Mouse (Mus musculus): ENCODE measurements around the gene A630089N07Rik. TPM values are rescaled to one million over a fixed set of nuclear protein-coding genes. Genes with fewer than 3 reads are reported as not detected.

A630089N07Rik gene
- total RNA-seq, 2 experiments from 2014 or later = 2.8 TPM

- Histone ChIP-seq H3K4me3 (no peak overlapping the region), H3K27ac (no peak overlapping the region)
- intact Hi-C loops (cut with DNase I) = no loop called here
- no peak for TF ChIP-seq CTCF (IDR thresholded peaks at IDR 0.05)
- no peak for DNase-seq
Observed at GRCm38 (mm10) chr16:97958401-97958973, 123.8 kb downstream of the A630089N07Rik start.

- no peak for DNase-seq
- H3K4me3 ChIP-seq = no peak overlapping the region
- H3K27ac ChIP-seq = no peak overlapping the region
- no peak for TF ChIP-seq CTCF (IDR thresholded peaks at IDR 0.05)
- intact Hi-C loops (cut with DNase I) = no loop called here
Observed at GRCm38 (mm10) chr16:97957626-97958025, 124.6 kb downstream of the A630089N07Rik start.

- intact Hi-C loops (cut with DNase I) = no loop called here
Observed at GRCm38 (mm10) chr16:97956011-97956410, 126.2 kb downstream of the A630089N07Rik start.

GRCm38 (mm10) chr16:97953300-97953699 lies 128.9 kb downstream of the A630089N07Rik start:
- H3K27ac ChIP-seq = no peak overlapping the region
- no peak for DNase-seq
- no peak overlapping the region for H3K4me3 ChIP-seq
- intact Hi-C loops (cut with DNase I) = no loop called here
- TF ChIP-seq CTCF (IDR thresholded peaks at IDR 0.05) = no peak

More at GRCm38 (mm10) chr16:97956011-97956410, 126.2 kb downstream of the A630089N07Rik start:
- no peak for DNase-seq
- H3K4me3 ChIP-seq = no peak overlapping the region
- H3K27ac ChIP-seq = no peak overlapping the region
- no peak for TF ChIP-seq CTCF (IDR thresholded peaks at IDR 0.05)

- no peak for DNase-seq
- H3K4me3 ChIP-seq = no peak overlapping the region
- intact Hi-C loops (cut with DNase I) = no loop called here
- no peak for TF ChIP-seq CTCF (IDR thresholded peaks at IDR 0.05)
- H3K27ac ChIP-seq = no peak overlapping the region
Observed at GRCm38 (mm10) chr16:97952801-97953200, 129.4 kb downstream of the A630089N07Rik start.

GRCm38 (mm10) chr16:97952371-97952770 lies 129.9 kb downstream of the A630089N07Rik start:
- no peak for TF ChIP-seq CTCF (IDR thresholded peaks at IDR 0.05)
- no peak overlapping the region for H3K4me3 ChIP-seq
- H3K27ac ChIP-seq = no peak overlapping the region
- no peak for DNase-seq
- intact Hi-C loops (cut with DNase I) = no loop called here

Other genes starting within 250 kb of the A630089N07Rik start
- 10 to 100 TPM in 1 of 2 experiments, 1 to 10 TPM in 1; 6.7 to 10.2 TPM for gene Prdm15, start 230.6 kb downstream of the A630089N07Rik start, total RNA-seq (2021)
- gene C2cd2, start 119.9 kb downstream of the A630089N07Rik start, total RNA-seq (2021) = 100 to 1,000 TPM; 203 to 277 TPM
- 1 to 10 TPM; 7.4 to 9.1 TPM for gene Zbtb21, start 119.8 kb downstream of the A630089N07Rik start, total RNA-seq (2021)
- gene B230307C23Rik, start 85.1 kb downstream of the A630089N07Rik start, total RNA-seq (2021) = 1 to 10 TPM; 4.2 to 6.3 TPM